Mouse (Mus musculus): Measurements from ENCODE around the gene Mettl2.
A peak's percentile ranks its signal among the peaks of the same experiment; 100 is the strongest.

Gene Mettl2

GRCm38 (mm10) chr11:105153068-105153833, 27.0 kb downstream of the Mettl2 start:
- DNase-seq (ENCODE audit: low spot score) = peak; percentile 7

- no peak for DNase-seq (ENCODE audit: low spot score)
These were observed 29.7 kb downstream of the Mettl2 start for GRCm38 (mm10) chr11:105155915-105156314.

DNA sequence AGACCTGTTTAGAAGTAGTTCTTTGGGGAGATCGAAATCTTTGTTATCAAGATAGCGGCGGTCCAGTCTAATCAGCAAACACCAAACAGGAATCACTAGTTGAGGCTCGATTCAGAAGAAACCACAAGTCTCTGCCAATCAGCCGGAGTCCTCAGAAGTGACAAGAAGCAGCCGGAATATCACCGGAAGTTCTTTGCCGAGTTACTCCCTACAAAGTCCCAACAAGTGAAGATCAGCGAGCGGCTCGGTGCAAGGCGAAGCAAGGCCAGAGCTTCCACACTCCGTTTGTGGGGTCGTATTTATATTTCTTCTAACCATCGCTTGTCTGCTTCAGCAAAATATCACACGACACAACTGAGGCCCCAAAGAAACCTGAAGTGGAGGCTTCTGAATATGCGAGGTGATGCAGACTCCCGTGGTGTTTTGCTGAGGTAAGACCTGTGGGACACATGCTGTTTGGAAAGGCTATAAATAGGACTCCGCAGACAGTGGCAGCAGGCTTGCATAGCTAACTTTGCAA, 30.6 kb downstream of the Mettl2 start:
- no peak for DNase-seq (ENCODE audit: low spot score)

DNA sequence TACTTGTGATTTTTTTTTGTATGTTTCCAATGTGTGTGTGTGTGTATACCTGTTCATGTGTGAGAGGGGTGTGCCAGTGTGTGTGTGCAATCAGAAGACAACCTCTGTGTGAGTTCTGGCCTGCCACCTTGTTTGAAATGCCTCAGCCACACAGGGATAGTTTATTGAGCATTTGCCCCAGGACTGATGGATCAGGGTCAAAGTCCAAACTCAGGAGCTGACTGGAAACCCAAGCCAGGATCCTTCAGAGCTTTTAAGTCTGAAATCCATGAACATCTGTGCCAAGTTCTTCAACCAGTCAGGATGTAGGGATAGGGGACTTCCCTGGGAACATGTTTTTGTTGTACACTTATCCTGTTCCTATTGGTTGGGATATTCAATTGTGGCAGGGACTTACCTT, 31.8 kb downstream of the Mettl2 start:
- no peak for DNase-seq (ENCODE audit: low spot score)

DNA sequence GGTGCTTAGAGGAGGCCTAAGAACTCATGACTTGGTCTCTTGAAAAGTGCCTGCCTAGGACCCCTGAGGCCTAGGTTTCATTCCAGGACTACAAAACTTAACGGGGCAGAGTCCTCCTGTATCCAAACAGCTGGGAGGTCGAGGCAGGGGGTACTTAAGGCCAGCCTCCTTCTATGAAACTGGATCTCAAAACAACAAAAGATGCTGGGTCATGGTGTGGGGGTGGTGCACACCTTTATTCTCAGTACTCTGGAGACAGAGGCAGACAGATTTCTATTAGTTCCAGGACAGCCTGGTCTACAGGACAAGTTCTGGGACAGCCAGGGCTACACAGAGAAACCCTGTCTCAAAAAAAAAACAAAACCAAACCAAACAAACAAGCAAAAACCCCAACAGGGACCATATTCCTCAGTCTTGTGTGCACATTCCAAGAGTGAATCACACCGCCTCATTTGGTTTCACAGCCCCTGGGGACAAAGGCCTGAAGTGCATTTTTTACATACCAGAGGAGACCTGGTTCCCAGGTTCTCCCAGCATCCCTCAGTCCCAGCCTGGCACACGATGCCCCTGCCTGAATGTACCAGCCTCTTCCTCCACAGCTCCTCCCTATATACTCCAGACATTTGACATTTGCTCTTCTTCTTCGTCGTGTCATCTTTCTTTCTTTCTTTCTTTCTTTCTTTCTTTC, 33.6 kb downstream of the Mettl2 start:
- no peak for DNase-seq (ENCODE audit: low spot score)

DNA sequence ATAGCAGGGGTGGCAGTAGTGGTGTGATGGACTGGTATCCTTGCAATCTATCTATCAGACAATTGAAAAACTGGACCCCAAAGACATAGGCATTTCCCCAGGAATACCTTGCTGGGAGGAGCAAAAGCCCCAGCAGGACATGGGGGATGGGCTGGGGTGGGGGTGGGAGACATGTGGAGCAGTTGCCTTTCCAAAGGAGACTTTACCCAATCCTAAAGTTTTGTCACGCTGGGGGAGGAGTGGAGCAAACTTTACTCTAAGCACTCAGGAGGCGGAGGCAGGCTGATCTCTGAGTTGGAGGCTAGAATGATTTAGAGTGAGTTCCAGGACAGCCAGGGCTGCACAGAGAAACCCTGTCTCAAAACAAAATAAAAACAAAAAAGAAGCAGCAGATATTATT, 35.2 kb downstream of the Mettl2 start:
- DNase-seq (ENCODE audit: low spot score) = no peak

DNA sequence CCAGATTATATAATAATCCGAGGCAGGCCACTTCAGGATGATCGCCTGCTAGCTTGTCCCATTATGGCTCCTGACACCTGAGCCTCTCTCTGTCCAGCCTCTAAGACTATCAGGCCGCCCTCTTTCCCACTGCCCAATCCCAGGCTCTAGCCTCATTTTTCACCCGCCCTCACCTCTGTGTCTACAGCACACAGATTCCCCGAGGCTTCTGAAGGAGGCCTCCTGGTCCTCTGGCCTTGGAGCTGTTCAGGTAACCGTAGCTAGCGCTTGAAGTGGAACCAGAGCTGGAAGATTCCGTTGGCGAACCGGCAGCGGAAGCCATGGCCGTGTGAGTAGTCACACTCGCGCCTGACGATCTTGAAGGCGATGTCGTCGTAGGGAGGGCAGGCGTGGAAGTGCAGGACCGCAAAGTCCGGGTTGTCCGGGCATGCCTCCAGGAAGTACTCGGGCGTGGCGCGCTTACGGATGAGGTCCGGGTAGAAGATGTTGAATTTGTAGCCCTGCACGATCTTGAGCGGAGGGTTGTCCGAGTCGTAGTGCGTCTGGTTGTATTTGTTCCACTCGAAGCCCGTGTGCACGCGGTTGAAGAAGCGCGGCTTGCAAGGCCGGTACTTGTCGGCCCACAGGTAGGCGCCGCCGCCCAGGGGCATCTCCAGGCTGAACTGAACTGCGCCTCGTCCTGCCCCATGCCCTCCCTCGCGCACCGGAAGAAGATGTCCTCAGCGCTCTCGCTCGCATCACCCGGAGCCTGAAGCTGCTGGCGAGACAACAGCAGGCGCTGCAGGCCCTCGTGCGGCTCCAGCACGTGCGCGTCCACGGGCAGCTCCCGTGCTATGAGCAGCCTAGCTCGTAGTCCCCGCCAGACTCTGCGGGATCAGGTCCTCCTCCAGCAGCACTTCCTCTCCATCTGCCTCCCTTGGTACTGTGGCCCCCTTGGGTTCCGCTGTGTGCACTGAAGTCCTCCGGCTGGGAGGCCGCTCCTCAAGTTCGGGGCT, 38.6 kb downstream of the Mettl2 start:
- no peak for DNase-seq (ENCODE audit: low spot score)

GRCm38 (mm10) chr11:105166780-105167179, 40.6 kb downstream of the Mettl2 start:
- no peak for DNase-seq (ENCODE audit: low spot score)

DNA sequence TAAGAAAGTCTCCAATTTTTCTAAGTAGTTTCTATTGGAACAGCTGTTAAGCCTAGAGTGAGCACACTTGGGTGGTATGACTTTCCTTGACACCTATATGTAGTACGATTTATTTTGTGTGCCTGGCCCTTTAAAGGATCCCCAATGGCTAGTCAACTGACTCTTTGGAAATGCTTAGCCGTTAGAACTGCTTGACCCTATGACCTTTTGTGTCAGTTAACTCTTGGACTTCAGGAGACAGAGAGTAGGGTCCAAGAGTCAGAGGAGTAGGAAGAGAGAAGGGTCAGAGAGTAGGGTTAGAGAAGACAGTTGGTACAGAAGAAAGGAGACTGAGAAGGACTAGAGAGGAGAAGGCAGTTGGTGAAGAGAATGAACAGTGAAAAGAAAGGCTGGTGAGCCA, 52.3 kb downstream of the Mettl2 start, which contains the start of gene Tlk2:
Gene Tlk2 (plus strand): TSS at position 292 of the 400 bp plus-strand sequence.
- DNase-seq (ENCODE audit: low spot score) = no peak

DNA sequence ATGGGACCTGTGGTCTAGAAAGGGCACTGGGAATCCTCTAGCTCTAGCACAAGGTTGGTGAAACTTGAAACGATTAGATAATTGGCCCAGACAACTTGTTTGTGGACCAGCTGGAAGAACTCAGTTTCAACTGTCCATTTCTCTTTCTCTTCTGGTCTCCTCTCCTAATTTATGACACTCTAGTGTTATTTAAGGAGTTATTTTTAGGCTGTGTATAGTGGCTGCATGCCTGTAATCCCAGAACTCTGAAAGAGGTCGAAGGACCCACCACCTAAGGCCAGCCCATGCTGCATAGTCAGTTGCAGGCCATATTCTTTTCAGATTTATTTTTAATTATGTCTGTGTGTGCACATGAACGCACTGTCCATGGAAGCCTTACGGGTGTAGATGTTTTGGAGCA, 53.3 kb downstream of the Mettl2 start:
- no peak for DNase-seq (ENCODE audit: low spot score)

DNA sequence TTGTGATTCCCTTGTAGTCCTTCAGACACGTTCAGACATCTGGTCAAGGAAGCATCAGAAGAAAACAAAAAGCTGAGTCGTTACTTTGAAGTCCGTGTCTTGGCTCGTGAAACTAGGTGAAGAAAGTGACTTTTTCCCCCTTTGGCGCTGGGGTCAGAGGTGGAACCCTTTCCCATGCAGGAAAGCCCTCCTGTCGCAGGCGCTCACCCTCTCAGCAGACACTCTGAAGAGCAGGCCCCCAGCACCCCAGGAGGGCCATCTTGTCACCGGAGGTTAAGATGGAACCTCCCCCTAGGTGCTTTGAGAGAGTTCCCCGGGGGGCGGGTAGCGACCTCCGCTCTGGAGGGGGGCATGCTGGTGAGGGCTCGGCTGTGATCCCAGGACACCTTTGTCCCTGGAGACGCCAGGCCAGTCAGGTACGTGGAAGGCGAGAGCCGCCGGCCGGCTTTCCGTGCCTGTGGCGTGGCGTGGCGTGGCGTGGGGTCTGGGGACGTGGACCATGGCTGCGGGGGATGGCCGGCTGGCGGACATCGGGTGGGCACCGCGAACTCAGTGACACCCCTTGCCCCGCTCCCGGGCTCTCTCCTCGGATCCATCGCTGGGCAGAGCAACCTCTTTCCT, 54.4 kb downstream of the Mettl2 start:
- peak; percentile 14 for DNase-seq (ENCODE audit: low spot score)

DNA sequence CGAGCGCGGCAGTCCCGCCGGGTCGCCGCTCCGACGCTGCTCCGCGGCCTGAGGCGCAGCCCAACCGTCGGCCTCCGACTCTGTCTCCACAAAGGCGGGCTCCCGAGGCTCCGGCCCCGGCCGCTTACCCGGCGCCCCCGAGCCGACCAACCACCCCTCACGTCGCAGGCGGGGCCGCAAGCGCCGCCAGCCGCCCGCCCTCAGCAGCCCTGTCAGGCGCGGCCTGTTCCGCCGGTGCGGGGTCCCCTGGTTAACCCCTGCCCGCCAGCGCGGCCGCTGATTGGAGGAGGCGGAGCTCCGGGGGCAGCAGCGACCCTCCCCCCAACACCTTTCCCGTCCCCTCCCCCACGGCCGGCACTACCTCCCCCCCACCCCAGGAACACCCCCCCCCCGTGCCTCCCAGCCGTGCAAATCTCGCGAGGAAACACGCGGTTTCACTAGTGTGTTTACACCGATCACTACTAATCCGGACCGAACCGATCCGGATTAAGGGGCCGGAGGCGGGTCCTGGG, 55.0 kb downstream of the Mettl2 start:
- DNase-seq (ENCODE audit: low spot score) = peak; percentile 92

DNA sequence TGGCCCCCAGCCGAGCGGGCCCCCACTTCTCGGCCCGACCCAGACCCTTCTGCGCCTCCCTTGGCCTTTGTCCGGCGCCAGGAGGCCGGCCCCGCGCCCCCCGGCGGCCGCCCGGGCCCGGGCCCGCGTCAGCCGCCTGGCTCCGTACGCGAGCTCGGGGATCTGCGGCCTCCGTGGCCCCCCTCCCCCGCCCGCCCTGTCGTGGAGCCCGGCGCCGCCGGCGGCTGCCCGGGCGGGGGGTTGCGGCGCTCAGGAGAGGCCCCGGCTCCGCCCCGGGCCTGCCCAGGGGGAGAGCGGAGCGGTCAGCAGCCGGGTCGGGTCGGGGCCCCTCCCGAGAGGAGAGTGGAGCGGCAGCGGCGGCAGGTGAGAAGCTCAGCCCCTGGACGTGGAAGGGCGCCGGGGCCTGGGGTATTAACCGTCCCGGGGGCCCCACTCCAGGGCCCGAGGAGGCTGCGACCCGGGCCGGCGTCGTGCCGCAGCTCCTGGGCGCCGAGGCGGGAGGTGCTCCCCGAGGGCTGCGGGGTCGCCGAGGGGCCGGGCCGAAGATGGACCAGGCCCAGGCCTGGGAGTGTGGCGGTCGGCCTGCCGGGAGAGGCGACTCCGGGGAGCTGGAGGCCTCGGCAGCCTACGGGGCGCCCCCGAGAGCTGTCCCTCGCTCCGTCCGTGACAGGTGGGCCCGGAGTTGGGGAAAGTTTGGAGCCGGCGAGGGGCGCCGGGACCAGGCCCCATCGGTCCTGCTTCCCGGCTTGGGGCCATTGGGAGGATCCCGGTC, 55.6 kb downstream of the Mettl2 start:
- DNase-seq (ENCODE audit: low spot score) = peak; percentile 6

DNA sequence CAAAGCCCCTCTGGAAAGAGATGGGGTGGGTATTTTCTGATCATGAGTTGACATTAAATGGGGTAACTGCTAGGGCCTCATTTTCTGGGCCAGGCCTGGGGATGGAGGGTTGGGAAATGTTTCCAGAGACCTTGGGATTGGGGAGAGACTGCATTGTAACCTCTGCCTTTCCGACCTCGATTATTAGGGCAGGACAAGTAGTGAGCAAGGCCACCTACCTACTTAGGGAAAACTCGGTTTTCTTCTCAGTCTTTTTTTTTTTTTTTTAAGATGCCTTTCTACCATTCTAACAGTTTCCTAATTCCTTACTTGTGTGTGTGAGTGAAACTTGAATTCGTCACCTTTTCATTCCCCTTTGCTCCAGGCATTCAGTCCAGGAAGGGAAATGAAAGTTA, 56.2 kb downstream of the Mettl2 start:
- no peak for DNase-seq (ENCODE audit: low spot score)

GRCm38 (mm10) chr11:105184678-105185077, 58.5 kb downstream of the Mettl2 start:
- no peak for DNase-seq (ENCODE audit: low spot score)
